ENCODE assay signal across 27 mouse cellular contexts in genomic region chr6:35940071-35940470, GRCm38 (mm10).
"Had no signal": no experiment of that assay in that cellular context is flagged by ENCODE, and none has a peak within 500 bp of the region (broad histone marks: within the 10 kb centered on the region; RNA-seq: fewer than 3 reads in every experiment).

No protein-coding gene starts in this region.

- H3K9me3 ChIP-seq: heart, embryonic 10.5 days; heart, embryonic 12.5 days; hindbrain, embryonic 10.5 days; hindbrain, embryonic 12.5 days; hindbrain, embryonic 15.5 days; intestine, embryonic 15.5 days; limb, embryonic 10.5 days; limb, embryonic 12.5 days; liver, embryonic 13.5 days; liver, embryonic 15.5 days had no signal

- H3K27me3 ChIP-seq: heart, embryonic 12.5 days; hindbrain, embryonic 12.5 days; hindbrain, embryonic 15.5 days; intestine, embryonic 15.5 days; limb, embryonic 12.5 days; liver, embryonic 13.5 days; liver, embryonic 15.5 days had no signal

- ATAC-seq: inflammation-experienced regulatory T-cells, adult 6 months; intestine, embryonic 15.5 days; intestine, postnatal 0 days had no signal

- H3K4me2 ChIP-seq: heart, embryonic 12.5 days; hindbrain, embryonic 12.5 days; hindbrain, embryonic 15.5 days; intestine, embryonic 15.5 days; limb, embryonic 12.5 days; liver, embryonic 11.5 days; liver, embryonic 13.5 days; liver, embryonic 15.5 days had no signal

- DNase-seq: gastrocnemius, adult 2 months; gastrocnemius, postnatal 10 days; gastrocnemius, postnatal 25 days; heart, adult 18-20 months; heart, postnatal 10 days; heart, postnatal 4 days; kidney, adult 18-20 months; kidney, adult 8-10 months; kidney, postnatal 10 days; kidney, postnatal 25 days; kidney, postnatal 4 days; liver; liver, embryonic 13.5 days had no signal

- H3K27ac ChIP-seq: gastrocnemius, adult 2 months; heart, embryonic 10.5 days; hindbrain, embryonic 10.5 days; hindbrain, embryonic 12.5 days; hindbrain, embryonic 15.5 days; intestine, embryonic 15.5 days; layer of hippocampus, adult 2 months; left cerebral cortex, adult 2 months; limb, embryonic 10.5 days; limb, embryonic 12.5 days; liver, embryonic 13.5 days; liver, embryonic 15.5 days had no signal

- H3K4me3 ChIP-seq: gastrocnemius, adult 2 months; heart, embryonic 10.5 days; heart, embryonic 12.5 days; hindbrain, embryonic 10.5 days; hindbrain, embryonic 12.5 days; hindbrain, embryonic 15.5 days; intestine, embryonic 15.5 days; layer of hippocampus, adult 2 months; left cerebral cortex, adult 2 months; limb, embryonic 10.5 days; limb, embryonic 12.5 days; liver, embryonic 13.5 days; liver, embryonic 15.5 days had no signal

- H3K36me3 ChIP-seq: heart, embryonic 10.5 days; heart, embryonic 12.5 days; hindbrain, embryonic 10.5 days; hindbrain, embryonic 12.5 days; hindbrain, embryonic 15.5 days; intestine, embryonic 15.5 days; limb, embryonic 10.5 days; limb, embryonic 12.5 days; liver, embryonic 13.5 days; liver, embryonic 15.5 days had no signal

- H3K4me1 ChIP-seq: heart, embryonic 10.5 days; heart, embryonic 12.5 days; hindbrain, embryonic 10.5 days; hindbrain, embryonic 12.5 days; hindbrain, embryonic 15.5 days; intestine, embryonic 15.5 days; limb, embryonic 10.5 days; limb, embryonic 12.5 days; liver, embryonic 13.5 days; liver, embryonic 15.5 days had no signal

- H3K9ac ChIP-seq: heart, embryonic 12.5 days; hindbrain, embryonic 12.5 days; hindbrain, embryonic 15.5 days; intestine, embryonic 15.5 days; limb, embryonic 12.5 days; liver, embryonic 13.5 days; liver, embryonic 15.5 days had no signal
